Mouse (Mus musculus): ENCODE measurements around the gene Shank2.

The Shank2 gene

GRCm38 (mm10) chr7:144031611-144032010 lies 29.9 kb downstream of the Shank2 start:
- no peak for DNase-seq

DNA sequence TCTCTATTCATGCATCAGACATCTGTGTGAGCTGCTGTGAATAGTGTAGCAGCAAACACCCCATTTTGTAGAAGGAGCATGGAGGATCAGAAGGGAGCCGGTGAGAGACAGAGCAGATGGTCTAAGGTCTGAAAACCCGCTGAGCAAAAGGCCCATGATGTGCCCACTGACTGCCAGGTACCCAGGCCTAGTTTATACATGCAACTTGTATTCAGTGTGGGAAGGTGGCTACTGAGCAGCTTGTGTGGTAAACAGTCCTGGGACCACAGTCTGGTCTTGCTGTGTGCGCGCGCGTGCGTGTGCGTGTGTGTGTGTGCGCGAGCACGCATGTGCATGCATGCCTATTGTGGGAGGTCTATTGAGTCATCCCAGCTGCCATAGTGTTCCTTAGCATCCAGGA lies 35.8 kb downstream of the Shank2 start:
- no peak for DNase-seq

- DNase-seq: peak; percentile 7
Observed at GRCm38 (mm10) chr7:144037966-144038669, 36.4 kb downstream of the Shank2 start.

GRCm38 (mm10) chr7:144038741-144039140 lies 37.0 kb downstream of the Shank2 start:
- DNase-seq: no peak

- DNase-seq: no peak
Observed at GRCm38 (mm10) chr7:144040328-144040727, 38.6 kb downstream of the Shank2 start.

GRCm38 (mm10) chr7:144052076-144052475 lies 50.3 kb downstream of the Shank2 start:
- DNase-seq: no peak

DNA sequence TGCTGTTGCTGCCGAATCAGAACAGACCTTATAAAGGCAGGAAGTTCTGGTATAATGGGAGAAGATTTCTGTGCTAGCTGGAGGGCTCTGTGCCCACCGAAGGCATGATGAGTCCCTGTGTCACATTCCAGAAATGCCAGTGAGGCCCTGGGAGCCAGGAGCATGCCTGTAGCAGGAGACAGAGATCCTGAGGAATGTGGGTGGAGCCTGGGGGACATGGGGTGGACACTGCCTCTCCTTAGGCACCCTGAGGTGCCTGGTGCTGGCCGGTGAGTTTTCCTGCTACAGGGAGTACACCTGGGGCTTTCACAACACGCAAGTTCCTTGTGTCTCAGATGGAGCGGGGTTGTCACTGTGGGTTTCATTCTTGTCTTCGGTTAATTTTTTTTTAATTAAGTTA lies 53.5 kb downstream of the Shank2 start:
- no peak for DNase-seq

DNA sequence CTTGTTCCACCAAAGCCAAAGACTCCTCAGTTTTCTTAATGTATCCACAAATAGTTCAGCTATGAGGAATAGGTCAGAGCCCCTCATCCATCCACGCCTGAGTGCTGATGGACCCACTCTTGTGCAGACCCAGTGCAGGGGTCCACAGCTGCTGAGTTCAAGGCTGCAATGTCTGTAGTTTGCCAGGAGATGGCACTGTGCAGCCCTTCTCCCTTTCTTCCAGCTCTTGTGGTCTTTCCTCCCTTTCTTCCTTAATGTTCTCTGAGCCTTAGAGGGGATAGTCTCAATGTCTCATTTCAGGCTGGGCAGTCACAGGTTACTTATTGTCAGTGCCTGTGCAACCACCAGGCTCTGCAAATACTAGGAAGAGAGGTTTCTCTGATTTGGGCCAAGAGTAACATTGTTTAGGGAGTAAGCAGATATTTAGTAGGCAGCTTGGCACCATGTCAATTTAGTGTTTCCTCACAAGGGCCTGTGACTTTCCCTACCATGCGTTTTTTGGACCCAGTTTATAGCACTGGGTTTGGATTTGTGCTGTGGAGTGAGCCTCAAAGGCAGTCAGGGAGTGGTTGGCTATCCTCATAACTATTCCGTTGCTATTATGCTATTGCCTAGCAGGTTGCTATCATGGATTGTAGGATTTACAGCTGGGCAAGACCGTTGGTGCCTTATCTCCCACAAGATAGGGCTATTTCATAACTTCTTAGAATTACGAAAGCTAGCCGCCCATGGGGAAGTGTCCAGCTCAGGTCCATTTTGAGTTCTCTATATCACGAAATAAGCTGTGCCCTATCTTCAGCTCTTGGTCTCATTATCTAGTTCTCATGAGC lies 54.2 kb downstream of the Shank2 start:
- DNase-seq: no peak

DNA sequence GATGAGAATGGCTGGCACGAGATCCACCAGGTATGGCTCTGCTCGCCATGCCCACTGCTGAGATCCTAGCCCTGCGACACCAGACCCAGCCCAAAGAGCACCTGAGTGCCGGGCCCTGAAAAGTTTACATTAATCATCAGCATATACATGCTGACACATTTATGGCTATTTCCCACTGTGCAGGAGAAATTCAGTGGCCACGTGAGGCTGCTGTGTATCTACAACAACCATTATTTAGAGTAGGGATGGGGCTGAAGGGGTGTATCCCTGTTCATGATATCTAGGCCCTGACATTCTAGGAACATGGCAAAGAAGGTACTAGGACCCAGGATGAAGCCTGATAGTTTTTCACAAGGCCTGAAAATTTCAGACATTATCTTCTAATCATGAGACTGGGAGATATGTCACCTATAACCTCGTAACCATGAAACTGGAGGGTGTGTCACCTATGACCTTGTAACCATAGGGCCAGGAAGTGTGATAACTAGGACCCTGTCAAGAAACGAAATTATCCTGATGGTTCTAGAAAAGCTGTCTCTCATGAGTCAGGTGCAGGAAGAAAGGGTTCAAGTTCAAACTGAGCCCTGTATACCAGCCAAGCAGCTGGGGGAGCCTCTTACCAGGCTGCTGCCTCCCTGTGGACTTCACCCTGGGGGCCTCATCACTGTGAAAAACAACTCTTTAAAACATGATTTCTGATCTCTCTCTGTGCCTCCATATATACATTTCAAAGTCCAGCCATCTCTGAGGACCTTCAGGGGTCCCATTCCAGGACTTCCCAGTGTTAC lies 68.6 kb downstream of the Shank2 start:
- DNase-seq: no peak

- DNase-seq: peak; percentile 8
Observed at GRCm38 (mm10) chr7:144072219-144072618, 70.5 kb downstream of the Shank2 start.

DNA sequence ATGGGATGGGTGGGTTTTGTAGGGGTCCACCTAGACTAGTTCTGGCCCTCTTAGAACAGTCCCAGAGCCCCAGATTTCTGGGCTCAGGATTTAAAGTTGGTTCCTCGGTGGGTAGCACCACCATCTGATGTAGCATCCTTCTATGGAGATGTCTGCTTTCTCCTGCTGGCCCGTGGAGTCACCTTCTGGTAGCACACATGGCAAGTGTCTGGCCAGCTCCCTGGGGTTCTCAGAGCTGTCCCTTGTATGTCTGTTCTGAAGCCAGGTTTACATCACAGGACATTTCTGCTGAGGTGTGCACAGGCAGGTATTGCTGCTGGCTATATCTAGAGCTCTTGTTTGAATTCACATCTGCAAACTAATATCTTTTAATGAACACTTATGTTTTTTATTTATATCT lies 71.1 kb downstream of the Shank2 start:
- DNase-seq: no peak

DNA sequence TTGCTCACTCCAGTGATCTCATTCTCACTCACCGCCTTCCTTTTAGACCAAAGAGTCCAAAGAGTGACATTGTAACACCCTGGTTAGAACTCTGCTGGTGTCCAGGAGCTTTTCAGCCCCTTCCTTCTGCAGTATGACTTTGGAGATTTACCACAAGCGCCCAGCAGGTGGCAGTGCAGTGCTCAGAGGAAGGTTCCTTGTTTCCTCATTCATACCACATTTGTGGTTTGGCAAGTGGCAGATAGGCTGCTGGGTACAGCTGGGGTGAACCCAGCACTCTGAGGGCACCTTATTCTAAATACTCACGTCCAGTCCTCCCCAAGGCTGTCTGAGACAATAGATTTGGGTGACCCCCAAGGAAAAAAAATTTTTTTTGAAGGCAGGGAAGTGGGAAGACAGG lies 73.0 kb downstream of the Shank2 start:
- DNase-seq: peak; percentile 23

DNA sequence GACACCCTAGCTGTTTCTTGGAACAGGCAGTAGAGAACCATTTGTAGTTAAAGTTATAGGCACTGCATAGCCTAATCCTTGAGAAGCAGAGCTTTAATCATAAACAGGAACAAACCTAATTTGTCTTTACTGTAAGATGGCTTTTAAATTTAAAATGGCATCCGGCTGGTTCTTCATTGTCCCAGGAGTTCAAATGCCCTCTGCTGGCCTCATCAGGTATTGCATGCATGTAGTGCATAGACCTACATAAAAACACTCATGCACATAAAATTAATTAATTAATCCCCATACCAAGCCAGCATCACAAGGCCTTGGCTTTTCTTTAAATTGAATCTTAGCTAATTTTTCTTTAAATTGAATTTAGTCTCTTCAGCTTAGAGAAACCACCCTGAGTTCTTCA lies 76.9 kb downstream of the Shank2 start:
- DNase-seq: no peak

- DNase-seq: no peak
Observed at GRCm38 (mm10) chr7:144079861-144080260, 78.1 kb downstream of the Shank2 start.

- DNase-seq: no peak
Observed at GRCm38 (mm10) chr7:144081448-144081847, 79.7 kb downstream of the Shank2 start.

DNA sequence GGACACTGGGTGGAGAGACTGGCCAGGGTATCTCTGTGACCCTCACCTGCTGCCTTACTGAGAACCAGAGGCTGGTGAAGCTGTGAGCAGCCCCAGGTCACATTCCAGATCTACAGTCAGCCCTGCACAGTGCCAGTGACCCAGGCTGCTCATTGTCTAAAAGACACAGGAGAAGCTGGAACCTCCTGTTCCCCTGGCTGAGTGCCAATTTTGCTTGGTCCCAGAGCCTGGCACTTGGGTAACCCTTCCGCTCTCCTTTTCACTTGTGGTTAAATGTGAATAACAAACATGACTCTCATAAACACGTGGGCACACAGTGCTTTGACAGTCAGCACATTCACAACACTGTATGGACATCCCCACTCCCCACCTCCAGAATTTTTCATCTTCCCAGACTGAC lies 80.2 kb downstream of the Shank2 start:
- no peak for DNase-seq

- DNase-seq: no peak
Observed at GRCm38 (mm10) chr7:144087277-144087676, 85.5 kb downstream of the Shank2 start.

DNA sequence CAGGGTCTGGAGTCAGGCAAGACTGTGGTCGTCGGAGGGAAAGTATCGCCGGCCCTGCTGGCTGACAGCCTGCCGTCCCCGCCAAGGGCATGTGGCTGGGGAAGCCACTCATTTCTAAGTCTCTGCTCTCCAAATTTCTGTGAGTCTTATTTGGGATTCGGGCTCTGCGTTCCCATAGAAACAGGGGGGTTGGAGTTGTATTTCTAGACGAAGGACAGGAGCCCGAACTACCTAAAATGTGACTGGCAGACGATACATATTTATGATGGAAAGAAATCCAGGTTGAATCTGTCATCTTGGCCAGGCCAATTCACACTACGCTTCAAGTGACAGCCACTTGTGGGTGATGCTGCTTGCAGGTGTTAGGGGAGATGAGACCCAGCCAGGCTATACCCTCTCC lies 92.4 kb downstream of the Shank2 start:
- DNase-seq: no peak

DNA sequence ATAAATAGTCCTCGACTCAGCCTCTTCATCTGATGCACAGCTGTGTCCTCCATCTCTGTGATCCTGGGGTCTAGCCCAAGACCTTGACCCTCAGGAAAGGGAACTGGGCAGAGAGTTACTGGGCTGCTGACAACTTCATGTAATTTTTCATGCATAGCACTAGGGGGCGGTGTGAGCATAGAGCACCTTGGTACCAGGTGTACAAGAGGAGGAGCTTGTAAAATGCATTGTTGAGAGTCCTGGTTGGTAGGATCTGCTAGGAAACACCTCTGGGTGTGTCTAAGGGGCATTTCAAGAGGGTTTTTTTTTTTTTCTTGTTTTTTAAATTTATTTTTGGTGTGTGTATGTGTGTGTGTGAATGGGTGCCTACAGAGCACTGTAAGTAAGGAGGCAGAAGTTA lies 95.6 kb downstream of the Shank2 start:
- DNase-seq: peak; percentile 11

DNA sequence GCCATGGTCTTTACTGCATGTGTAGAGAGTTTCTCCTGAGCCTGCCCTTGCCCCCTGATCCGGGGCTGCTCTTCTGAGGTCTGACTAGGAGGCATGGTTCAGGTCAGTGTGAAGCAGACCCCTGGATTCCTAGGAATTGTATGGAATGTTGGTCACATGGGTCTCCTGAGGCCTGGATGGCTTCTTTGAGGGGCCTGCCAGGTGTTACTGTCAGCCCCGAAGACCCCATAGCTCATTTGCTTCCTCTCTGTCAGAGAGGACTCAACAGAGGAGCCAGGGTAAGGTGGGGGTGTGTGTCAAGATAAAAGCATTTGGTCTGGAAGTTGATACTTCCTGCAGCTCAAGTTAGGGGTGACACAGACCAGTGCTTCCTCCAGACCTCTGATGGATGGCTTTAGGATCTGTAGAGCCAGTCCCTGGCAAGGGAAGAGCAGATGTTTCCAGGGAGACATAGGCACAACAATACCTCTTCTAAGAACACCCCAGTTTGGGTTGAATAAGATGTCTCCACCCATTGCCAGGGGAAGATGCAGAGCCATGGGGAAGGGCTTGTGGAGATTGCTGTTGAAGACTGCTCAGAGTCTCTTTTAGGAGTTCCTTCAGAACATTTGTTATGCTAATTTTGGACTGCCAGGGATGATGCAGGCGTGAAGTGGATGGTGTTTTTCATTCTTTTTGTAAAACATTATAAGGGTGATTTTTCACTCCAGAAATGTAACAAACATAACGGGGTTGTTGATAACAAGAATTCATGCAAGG lies 100.7 kb downstream of the Shank2 start:
- DNase-seq: no peak

- no peak for DNase-seq
Observed at GRCm38 (mm10) chr7:144105952-144106351, 104.2 kb downstream of the Shank2 start.

GRCm38 (mm10) chr7:144106352-144107011 lies 104.8 kb downstream of the Shank2 start:
- no peak for DNase-seq
